Mouse (Mus musculus) gastrocnemius, postnatal 25 days (tissue): ENCODE results near the gene Cc2d2a. TPM values are rescaled to one million over a fixed set of nuclear protein-coding genes. Genes with fewer than 3 reads are reported as not detected.

Experiments
- DNase-seq: peaks from one replicate; pipeline ENCODE4 v3.0.0; 2022
- long read RNA-seq, 2 experiments: library from polyadenylated mRNA; stranded (forward); transcript quantifications; one replicate each; pipeline ENCODE4 v2.0.0; 2021
- total RNA-seq, 2 experiments: library from RNA; stranded (reverse); gene quantifications; 1 replicate in 1 of 2; 2 replicates in 1 of 2; pipeline ENCODE4 v1.2.3; 2021

Cc2d2a gene
- 1 to 10 TPM; 7.2 to 7.7 TPM for total RNA-seq
- long read RNA-seq, experiment 1, partial matches to known transcripts, result 0 of 2 reads
- long read RNA-seq, experiment 1, other reads (novel, unspliced or antisense), result 2 of 2 reads
- long read RNA-seq, experiment 2, partial matches to known transcripts, result 1 of 2 reads
- long read RNA-seq, experiment 2, other reads (novel, unspliced or antisense), result 1 of 2 reads

DNA sequence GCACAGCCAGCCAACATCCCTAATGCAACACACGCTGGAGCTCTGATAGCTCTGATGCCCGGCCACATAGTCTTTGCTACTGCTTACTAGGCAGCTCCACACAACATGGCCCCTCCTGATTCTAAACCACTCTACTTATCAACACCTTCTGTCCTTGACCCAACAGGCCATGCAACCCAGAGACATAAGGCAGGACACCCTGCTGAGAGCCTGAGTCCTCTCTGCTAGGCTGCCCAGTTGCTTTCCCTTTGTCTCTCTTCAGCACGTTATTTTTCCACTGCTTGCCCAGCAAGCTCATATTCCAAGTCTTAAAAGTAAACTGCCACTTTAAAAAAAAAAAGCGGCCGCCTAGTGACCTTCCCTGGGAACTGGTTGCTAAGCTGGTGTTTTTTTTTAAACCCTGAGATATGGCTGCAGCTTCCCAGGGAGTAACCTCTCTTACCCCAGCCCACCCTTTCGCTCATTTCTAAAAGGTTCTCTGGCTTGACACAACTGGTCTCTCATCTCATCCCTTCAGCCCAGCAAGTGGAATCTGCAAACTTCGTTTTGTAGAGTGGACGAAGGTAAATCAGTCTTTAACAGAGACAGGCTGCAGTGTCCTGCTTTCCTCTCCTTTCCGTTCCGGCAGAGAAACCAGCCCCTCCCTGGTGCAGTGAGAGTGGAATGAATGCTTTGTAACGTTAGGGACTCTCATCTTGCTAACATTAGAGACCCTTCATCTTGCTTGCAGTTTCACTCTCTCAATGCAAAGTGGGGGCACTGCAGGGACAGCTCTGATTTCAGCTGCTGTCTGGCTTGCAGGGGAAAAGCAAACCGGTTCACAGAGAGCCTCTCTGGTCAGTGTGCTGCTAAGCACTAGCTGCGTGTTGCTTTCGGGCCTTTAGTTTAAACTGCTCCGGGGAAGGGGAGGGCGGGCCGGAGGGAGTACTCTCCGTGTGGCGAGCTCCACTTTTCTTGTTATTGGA, at the start of gene Cc2d2a:
Gene Cc2d2a (plus strand): TSS at position 350 of the 965 bp plus-strand sequence.
- peak; percentile 19 for DNase-seq

GRCm38 (mm10) chr5:43621575-43622299, 40.4 kb upstream of the Cc2d2a start:
- DNase-seq, result no peak

GRCm38 (mm10) chr5:43625407-43625806, 36.7 kb upstream of the Cc2d2a start:
- DNase-seq, result no peak

DNA sequence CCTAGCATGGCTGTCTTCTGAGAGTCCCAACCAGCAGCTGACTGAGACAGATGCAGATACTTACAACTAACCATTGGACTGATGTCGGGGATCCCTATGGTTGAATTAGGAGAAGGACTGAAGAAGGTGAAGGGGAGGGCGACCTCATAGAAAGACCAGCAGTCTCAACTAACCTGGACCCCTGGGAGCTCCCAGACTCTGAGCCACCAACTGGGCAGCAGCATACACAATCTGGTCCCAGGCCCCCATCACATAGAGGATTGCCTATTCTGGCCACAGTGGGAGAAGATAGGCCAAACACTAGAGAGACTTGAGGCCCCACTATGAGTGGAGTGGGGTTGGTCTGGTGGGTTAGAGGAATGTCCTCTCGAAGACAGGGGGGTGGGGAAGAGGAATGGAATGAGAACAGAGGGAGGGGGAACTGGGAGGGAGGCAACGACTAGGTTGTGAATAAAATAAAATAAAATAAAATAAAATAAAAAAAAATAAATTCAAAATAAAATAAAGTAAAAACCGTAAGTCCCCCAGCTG, 28.0 kb upstream of the Cc2d2a start:
- DNase-seq, result no peak

DNA sequence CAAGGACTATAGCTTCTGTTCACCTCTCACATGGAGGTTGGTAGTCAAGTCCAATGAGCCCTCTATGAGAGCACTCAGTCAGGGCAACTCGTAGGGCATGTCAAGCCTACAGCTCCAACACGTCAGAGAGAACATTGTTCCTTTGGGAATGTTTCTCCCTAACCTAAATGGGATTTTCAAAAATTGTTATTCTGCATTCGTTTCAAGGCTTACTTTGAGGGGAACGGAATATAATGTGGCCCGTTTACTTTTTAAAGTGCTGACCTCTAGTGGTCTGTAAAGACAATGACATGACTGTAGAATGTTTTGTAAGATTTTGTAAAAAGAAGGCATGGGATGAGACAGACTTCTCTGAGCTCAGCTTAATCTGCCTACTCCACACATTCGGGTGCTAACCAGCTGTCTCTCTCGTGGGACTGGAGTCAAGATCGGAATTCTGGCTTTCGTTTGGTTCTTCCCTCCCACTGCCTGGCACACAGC, 27.5 kb upstream of the Cc2d2a start:
- DNase-seq, result no peak

DNA sequence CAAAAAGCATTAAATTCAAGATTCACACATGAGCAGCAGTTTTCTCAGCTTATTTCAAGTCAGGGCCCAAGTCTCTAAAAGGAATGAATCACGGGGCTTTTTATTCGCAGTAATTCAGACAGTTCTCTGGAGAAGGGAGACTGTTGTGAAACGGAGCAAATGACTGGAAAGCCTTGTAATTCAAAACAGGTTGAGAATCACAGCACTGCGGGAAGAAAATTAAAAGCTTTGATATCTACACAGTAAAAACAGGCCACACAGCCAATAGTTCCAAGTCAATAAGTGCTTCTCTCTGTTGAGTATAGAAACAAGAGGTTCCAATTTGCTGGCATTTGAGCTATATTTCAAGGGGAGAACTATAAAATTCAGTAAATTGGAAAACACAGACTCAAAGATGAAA, 17.1 kb upstream of the Cc2d2a start:
- DNase-seq, result no peak

DNA sequence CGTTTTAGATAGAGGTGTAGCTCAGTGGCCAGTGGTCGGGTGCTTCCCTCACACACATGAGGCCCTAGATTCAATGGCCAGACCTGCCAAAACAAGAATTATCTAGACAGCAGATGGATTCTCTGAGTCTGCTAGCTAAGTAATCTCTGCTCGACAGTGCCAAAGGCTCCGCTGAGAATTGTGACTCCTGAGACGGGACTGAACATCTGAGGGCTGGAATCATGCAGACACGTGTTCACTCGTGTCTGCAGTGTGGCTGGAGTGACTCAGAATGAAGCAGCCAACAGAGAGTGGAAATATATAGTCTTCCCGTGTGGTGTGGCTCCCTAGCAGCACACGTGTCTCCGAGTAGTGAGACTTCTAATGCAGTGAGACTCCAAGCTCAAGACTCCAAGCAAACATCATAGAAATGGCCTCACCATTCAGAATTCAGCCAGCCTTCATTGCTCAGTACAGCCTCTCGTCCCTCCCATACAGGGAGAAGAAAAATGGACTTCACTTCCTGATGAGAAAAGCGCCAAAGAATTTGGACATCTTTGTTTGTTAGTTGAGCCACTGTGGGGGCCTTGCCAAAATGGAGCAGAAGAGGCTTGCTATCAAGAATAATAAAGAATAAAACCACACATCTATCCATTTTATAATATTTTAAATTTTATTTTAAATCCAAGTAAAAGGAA, 14.9 kb upstream of the Cc2d2a start:
- DNase-seq, result no peak

GRCm38 (mm10) chr5:43661498-43661897, 648 bp upstream of the Cc2d2a start:
- no peak for DNase-seq

- no peak for DNase-seq
These were observed 1.4 kb downstream of the Cc2d2a start for GRCm38 (mm10) chr5:43663531-43663930.

- no peak for DNase-seq
These were observed 3.0 kb downstream of the Cc2d2a start for GRCm38 (mm10) chr5:43665144-43665543.

DNA sequence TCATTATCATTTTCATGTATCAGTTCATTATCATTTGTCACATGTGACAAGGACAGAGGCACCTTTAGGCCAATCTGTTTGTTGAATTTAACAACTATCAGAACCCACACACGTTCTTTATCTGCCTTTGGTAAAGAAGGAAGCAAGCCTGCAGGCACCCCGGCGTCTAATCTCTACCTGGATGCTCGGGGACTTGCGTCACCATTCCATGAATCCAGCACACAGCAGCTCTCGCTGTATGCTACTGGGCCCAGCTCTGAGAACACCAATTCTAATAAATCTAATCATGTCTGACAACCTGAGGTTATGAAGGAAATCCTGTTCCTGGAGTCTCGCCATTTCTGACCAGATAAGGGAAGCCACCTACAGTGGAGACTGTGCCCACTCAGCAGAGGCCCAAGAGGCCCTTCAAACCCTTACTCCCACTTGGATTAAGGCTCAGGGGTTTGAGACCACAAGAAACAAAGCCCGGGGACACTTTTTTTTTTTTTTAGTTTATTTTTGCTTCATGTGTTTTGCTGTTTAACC, 7.0 kb downstream of the Cc2d2a start:
- no peak for DNase-seq

- DNase-seq, result peak; percentile 65
These were observed 10.2 kb downstream of the Cc2d2a start for GRCm38 (mm10) chr5:43672177-43672911.

GRCm38 (mm10) chr5:43673083-43673482, 10.9 kb downstream of the Cc2d2a start:
- DNase-seq, result no peak

GRCm38 (mm10) chr5:43685466-43685865, 23.3 kb downstream of the Cc2d2a start:
- DNase-seq, result no peak

GRCm38 (mm10) chr5:43692489-43692888, 30.3 kb downstream of the Cc2d2a start:
- DNase-seq, result no peak

DNA sequence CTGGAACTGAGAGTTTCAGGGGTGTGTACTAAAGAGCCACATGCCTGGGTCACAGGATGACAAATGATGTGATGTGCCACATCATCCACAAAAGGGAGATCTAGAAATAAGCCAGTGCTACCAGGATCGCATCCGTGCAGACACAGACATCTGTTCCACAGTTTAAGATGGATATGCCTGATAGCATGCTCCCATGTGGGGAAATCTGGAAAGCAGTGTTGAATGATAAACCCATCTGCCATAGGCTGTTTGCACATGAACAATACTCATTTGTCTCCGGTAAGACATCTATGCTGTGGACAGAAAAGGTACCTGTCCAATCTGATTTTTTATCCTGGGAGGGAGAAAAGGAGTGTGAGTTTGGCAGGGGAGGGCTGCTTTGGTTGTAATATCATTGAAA, 35.0 kb downstream of the Cc2d2a start:
- no peak for DNase-seq

DNA sequence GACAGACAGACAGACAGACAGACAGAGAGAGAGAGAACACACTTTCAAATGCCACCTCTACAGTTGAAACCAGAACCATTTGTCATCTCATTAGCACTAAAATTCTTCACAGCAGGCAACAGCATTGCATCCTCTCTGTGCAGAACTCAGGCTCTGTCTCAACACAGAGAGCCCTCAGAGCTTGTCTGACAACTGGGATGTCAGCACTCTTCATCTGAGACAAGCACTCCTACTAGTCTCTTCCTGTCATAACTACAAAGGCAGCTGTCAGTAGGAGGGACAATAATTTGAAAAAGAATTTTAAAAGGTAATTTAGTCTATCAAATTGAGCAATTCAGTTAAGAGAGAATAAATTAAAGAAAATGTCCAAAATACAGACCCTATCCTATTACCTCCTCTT, 37.1 kb downstream of the Cc2d2a start:
- DNase-seq, result no peak

DNA sequence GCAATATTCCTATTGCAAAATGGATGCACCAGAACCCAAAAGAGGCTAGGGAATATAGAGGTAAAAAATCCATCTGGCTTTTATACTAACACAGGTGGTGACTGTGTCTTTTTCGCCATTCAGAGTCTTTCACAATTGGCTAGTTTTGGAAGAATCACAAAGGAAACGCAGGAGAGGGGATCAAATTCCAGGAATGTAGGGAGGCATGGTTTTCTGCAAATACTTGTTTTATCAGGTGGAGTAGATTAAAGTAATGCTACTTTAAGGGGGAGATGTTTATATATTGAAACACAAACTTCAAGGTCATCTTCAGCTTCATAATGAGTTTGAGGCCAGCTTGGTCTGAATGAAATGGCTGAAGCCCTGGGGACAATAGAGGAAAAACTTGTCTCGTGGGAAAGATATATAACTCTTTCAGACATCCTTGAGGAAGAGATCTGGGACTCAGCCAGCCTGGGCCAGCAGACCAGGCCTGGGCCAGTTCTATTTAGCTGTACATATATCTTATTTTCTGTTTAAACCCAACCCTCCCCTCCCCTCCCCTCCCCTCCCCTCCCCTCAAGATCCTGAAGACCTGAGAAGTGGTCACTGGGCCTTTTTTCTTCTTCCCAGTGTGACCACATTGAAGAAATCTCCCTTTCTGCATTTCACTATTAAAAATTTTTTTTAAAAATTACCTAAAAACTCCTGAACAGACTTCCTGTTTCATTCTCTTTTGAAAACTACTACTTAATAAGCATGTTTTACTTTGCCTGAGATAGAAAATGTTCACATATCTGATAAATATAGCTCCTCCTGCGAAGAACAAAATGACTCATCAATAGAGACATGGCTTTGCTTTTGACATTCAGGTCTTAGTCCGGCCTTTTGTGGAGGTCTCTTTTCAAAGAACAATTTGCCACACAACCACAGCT, 59.6 kb downstream of the Cc2d2a start:
- DNase-seq, result no peak

GRCm38 (mm10) chr5:43722452-43722783, 60.3 kb downstream of the Cc2d2a start:
- DNase-seq, result no peak

- no peak for DNase-seq
These were observed 61.7 kb downstream of the Cc2d2a start for GRCm38 (mm10) chr5:43723830-43724229.
